18 mouse cellular contexts compared by ENCODE assay signal in the genomic region with DNA sequence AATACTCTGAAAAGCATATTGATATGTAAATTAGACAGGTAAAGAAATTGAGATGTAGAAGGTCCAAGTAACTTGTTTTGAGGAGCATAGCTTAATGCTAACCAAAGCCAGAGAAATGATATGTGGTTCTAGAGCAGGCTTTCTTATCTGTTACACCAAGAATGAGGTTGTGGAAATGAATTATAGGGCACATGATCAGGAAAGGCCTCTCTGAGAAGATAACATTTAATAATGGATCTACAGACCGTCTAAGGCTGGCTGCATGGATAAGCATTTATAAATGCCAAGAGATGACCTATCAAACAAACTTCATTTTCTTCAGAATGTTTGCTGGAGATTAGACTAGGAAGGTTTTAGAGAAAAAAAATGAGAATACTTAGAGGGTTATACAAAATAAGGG. TPM values are rescaled to one million over a fixed set of nuclear protein-coding genes. Genes with fewer than 3 reads are reported as not detected.
"Had no signal": no experiment of that assay in that cellular context is flagged by ENCODE, and none has a peak within 500 bp of the region (broad histone marks: within the 10 kb centered on the region; RNA-seq: fewer than 3 reads in every experiment).

No protein-coding gene starts in this region.

- DNase-seq: retina, postnatal 1 day; right cerebral cortex, adult 18-20 months; right cerebral cortex, postnatal 14 days; right cerebral cortex, postnatal 25 days; right cerebral cortex, postnatal 4 days; spleen, adult 18-20 months; thymus, adult 18-20 months; thymus, adult 2 months; thymus, postnatal 14 days; thymus, postnatal 25 days; thymus, postnatal 36 days; thymus, postnatal 4 days had no signal

- H3K27ac ChIP-seq: neural tube, embryonic 12.5 days; neural tube, embryonic 13.5 days; neural tube, embryonic 15.5 days; stomach, embryonic 15.5 days; stomach, postnatal 0 days had no signal

- H3K9me3 ChIP-seq: neural tube, embryonic 12.5 days; neural tube, embryonic 13.5 days; neural tube, embryonic 15.5 days; stomach, embryonic 15.5 days had no signal

- H3K36me3 ChIP-seq: neural tube, embryonic 12.5 days; neural tube, embryonic 13.5 days; neural tube, embryonic 15.5 days; stomach, embryonic 15.5 days had no signal

- H3K4me1 ChIP-seq: neural tube, embryonic 12.5 days; neural tube, embryonic 13.5 days; neural tube, embryonic 15.5 days; stomach, embryonic 15.5 days had no signal

- H3K4me3 ChIP-seq: neural tube, embryonic 12.5 days; neural tube, embryonic 13.5 days; neural tube, embryonic 15.5 days; stomach, embryonic 15.5 days had no signal

- H3K9ac ChIP-seq: neural tube, embryonic 12.5 days; neural tube, embryonic 13.5 days; neural tube, embryonic 15.5 days; stomach, embryonic 15.5 days had no signal

- H3K27me3 ChIP-seq: neural tube, embryonic 12.5 days; neural tube, embryonic 13.5 days; neural tube, embryonic 15.5 days; stomach, embryonic 15.5 days had no signal

RNA-seq across cellular contexts. Expression of gene Pcdh19, which starts 14.1 kb away (rescaled TPM):
- total RNA-seq: neutrophil, adult 5-6 weeks had no signal
